Mouse (Mus musculus) bone marrow, adult 2 months (tissue): ENCODE data around the gene Gm49339.

Experiments
- CTCF ChIP-seq: fragments of 200-500 bp; IDR thresholded peaks from 2 replicates; pipeline ENCODE4 v1.5.1; 2011; ENCODE audit warnings: low read length, control low read depth; ENCODE audit not compliant: control insufficient read depth, insufficient read depth
- POLR2A ChIP-seq: fragments of 200-500 bp; IDR thresholded peaks from 2 replicates; pipeline ENCODE4 v1.6.1; 2011; ENCODE audit warnings: low read depth, mild to moderate bottlenecking, control low read depth, low read length, borderline replicate concordance; ENCODE audit not compliant: control insufficient read depth

GRCm38 (mm10) chr10:51529497-51529896 is 49.1 kb downstream of the Gm49339 start:
- TF ChIP-seq CTCF: no peak
- no peak for TF ChIP-seq POLR2A
